Mouse (Mus musculus): ENCODE data around the gene Gimap1.

DNA sequence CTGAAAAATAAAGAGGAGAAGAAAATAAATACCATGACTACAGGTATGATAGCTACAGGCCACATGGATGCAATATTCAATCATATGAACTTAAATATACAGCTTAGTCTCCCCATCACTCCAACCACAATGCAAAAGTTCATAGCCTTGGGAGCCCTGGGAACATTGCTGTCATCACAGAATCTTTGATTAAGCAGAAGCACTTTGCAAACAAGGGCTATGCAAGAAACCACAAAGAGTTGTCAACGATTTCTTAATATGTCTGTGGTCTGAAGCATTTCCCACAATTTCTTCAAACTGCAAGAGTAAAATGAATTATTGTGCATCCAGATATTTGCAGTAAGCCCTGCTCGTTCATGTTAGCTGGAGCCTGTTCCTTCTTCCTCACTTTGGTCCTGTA, 1.8 kb upstream of the Gimap1 start:
- no peak for TF ChIP-seq CTCF (IDR thresholded peaks at IDR 0.05; ENCODE audit: control insufficient read depth, insufficient read depth, low read length)
- no peak for TF ChIP-seq POLR2A (IDR thresholded peaks at IDR 0.05; ENCODE audit: borderline replicate concordance, control insufficient read depth, low read depth, low read length)

Measured in bone marrow, adult 2 months (tissue).